Mouse (Mus musculus) T-helper 2 cell (primary cell): ENCODE measurements around the gene Irs1.

ENCODE experiments used
- in situ Hi-C: fragments of 300-600 bp; cut with MboI, MseI; formaldehyde crosslinking; loops from one replicate; pipeline ENCODE4 v1.15.1; 2025; ENCODE audit warnings: high pct_unique_total_duplicates

Gene Irs1

GRCm38 (mm10) chr1:82257457-82257856 lies 33.8 kb downstream of the Irs1 start:
- in situ Hi-C loops, result no loop called here

GRCm38 (mm10) chr1:82253789-82254445 lies 37.3 kb downstream of the Irs1 start:
- in situ Hi-C loops, result no loop called here

- in situ Hi-C loops, result no loop called here
Observed at GRCm38 (mm10) chr1:82247221-82247951, 43.8 kb downstream of the Irs1 start.

- in situ Hi-C loops, result no loop called here
Observed at GRCm38 (mm10) chr1:82245002-82245401, 46.2 kb downstream of the Irs1 start.

GRCm38 (mm10) chr1:82243260-82243825 lies 47.9 kb downstream of the Irs1 start:
- in situ Hi-C loops, result no loop called here

- in situ Hi-C loops, result no loop called here
Observed at GRCm38 (mm10) chr1:82239409-82240201, 51.6 kb downstream of the Irs1 start.

GRCm38 (mm10) chr1:82238245-82238644 lies 53.0 kb downstream of the Irs1 start:
- in situ Hi-C loops, result no loop called here

GRCm38 (mm10) chr1:82235455-82236104 lies 55.6 kb downstream of the Irs1 start:
- in situ Hi-C loops, result no loop called here

GRCm38 (mm10) chr1:82234616-82235015 lies 56.6 kb downstream of the Irs1 start:
- in situ Hi-C loops, result no loop called here

- in situ Hi-C loops, result no loop called here
Observed at GRCm38 (mm10) chr1:82232812-82233211, 58.4 kb downstream of the Irs1 start, which contains the start of gene Gm9747. Gm9747 (plus strand) TSS chr1:82233112.

- in situ Hi-C loops, result no loop called here
Observed at GRCm38 (mm10) chr1:82228841-82229240, 62.4 kb downstream of the Irs1 start.

GRCm38 (mm10) chr1:82223042-82223795 lies 68.0 kb downstream of the Irs1 start:
- in situ Hi-C loops, result no loop called here

GRCm38 (mm10) chr1:82221462-82221861 lies 69.8 kb downstream of the Irs1 start:
- in situ Hi-C loops, result no loop called here

GRCm38 (mm10) chr1:82220673-82221396 lies 70.4 kb downstream of the Irs1 start:
- in situ Hi-C loops, result no loop called here

GRCm38 (mm10) chr1:82207511-82207910 lies 83.7 kb downstream of the Irs1 start:
- in situ Hi-C loops, result no loop called here

GRCm38 (mm10) chr1:82200636-82201035 lies 90.6 kb downstream of the Irs1 start:
- in situ Hi-C loops, result no loop called here

GRCm38 (mm10) chr1:82199918-82200317 lies 91.3 kb downstream of the Irs1 start:
- in situ Hi-C loops, result no loop called here

- in situ Hi-C loops, result no loop called here
Observed at GRCm38 (mm10) chr1:82191579-82191978, 99.6 kb downstream of the Irs1 start.

- in situ Hi-C loops, result no loop called here
Observed at GRCm38 (mm10) chr1:82189516-82189915, 101.7 kb downstream of the Irs1 start.
